Mouse (Mus musculus) cerebellum, adult 9-11 months (tissue): ENCODE data around the gene Copz1.

Experiments used
- DNase-seq: peaks from one replicate; pipeline ENCODE4 v3.0.0; 2022

Gene Copz1

DNA sequence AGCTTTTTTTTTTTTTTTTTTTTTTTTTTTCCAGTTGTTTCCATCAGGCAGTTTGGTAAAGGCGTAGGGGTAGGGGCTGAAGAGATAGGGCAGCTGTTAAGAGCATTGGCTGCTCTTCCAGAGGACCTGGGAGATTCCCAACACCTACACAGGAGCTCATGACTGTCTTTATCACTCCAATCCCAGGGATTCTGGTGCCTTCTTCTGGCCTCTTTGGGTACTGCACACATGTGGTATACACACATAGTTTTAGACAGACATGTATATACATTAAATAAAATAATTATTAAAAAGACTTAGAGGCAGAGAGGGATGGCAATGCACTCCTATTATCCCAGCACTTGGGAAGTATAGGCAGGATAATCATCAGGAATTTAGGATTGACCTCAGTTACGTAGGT lies 20.9 kb downstream of the Copz1 start:
- DNase-seq = no peak

- no peak for DNase-seq
These were observed 22.1 kb downstream of the Copz1 start for GRCm38 (mm10) chr15:103294649-103295048.

- DNase-seq = no peak
These were observed 23.3 kb downstream of the Copz1 start for GRCm38 (mm10) chr15:103295851-103296250.

GRCm38 (mm10) chr15:103297313-103297712 lies 24.8 kb downstream of the Copz1 start:
- no peak for DNase-seq

GRCm38 (mm10) chr15:103298026-103298425 lies 25.5 kb downstream of the Copz1 start:
- no peak for DNase-seq

DNA sequence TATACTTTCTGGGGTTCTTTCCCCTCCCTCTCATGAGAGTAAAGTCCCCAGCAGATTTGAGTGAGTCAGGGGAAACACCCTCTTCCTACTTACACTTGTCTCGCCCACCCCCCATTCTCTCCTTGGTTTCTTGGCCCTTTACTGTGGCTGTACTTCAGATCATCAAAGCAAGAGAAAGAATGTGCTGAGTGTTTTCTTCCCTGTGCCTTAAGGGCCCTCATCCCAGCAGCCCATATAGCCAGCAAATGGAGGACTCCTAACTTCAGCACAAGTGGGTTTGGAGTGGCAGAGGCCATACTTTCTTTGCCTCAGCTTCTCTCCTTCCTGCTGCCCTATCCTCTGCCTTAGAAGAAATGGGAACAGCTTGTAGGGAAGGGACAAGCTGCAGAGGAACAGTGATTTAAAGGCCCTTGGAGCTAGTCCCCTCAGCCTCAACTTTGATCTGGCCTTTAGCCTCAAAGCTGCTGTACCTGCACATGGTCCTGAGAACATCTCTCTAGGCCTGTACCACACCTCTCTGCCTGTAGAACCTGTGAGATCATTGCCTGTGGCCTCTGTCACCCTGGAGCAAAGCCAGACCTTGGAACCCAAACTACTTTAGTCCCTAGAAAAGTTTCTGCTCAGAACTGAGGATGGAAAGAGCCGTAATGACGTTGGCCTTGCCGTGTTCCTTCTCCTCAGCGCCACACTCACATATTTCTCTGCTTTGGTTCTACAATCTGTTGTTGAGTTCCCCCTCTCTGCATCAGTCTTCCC lies 26.5 kb downstream of the Copz1 start:
- DNase-seq = no peak

DNA sequence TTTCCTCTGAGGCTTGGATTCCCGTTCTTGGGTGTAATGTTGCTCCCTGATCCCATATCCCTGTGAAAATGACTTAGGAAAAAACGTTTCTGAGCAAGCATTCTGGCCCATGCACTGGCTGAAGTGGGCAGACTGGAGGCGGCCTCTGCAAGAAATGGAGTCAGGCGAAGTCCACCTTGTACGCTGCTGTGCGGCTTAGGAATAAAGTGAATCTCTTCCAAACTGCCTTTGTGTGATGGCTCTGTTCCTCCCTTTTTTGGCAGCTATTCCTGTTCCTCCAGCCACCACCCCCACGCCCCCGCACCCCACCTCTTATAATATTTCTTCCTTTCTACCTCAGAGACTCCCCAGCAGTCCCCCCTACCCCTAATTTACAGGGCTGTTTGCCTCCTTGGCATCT lies 27.1 kb downstream of the Copz1 start:
- no peak for DNase-seq

- DNase-seq = peak; percentile 54
These were observed 27.6 kb downstream of the Copz1 start for GRCm38 (mm10) chr15:103300067-103300471.

DNA sequence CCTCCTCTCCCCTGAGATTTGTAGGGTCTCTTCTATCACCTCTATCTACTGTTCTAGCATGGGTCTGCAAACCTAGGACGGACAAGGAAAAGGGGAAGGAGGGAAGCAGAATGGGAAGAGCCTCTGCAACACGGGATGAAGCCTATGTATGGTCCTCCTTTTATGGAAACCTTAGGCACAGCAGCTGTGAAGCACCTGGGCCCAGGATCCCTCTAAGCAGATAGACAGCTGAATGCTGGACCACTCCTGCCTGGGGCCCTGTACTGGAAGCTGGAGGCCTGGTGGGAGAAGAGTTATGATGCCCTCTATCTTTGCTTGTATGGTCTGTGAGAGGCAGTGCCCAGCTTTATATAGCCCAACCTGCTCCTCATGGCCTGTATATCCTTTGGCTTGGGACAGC lies 28.0 kb downstream of the Copz1 start:
- DNase-seq = no peak

DNA sequence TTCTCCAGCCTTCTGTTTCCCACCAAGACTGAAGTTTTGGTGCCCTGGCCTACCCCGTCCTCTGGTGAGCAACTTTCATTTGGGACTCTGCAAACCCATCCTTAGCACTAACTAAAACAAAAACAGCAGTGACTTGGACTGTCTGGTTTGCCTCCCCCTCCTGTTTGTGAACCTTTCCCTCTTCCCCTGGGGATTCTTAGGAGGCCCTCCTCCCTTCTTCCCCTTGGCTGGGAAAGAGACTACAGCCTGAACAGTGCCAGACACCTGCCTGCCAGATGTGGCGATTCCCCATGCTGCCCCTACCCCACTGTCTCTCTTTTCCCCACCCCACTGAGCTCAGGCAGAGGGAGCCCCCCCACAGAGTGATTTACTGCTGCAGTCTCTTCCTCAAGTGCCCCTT lies 28.5 kb downstream of the Copz1 start:
- DNase-seq = peak; percentile 32

- DNase-seq = peak; percentile 13
These were observed 29.2 kb downstream of the Copz1 start for GRCm38 (mm10) chr15:103301547-103302340.

DNA sequence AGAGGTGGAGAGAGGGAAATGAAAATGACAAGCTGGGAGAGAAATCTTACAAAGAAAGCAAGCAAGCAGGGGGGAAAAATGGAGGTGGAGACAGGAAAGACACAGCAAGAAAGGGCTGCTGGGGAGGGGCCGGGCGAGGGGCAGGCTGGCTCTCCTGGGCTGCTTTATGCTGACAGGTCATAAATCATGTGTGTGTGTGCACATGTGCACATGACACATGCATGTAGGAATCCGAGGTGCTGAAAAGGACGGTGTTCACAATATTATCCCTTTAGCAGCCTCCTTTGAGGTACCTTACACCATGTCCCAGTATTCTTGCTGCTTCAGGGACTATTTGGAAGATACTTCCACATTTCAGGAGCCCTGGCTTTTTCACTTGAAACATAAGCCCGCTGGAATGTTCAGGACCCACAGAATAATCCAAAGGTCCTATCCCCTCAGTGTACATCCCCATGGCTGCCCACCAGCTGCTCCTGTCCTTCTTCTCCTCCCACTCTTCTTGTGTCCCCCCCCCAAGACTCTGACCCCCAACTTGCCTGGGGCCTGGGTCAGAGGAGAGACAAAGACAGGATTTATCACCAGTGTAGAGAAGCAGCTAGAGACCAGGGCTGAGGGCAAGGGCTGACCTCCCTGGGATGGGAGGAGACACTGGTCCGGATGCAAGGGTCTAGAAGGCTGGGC lies 30.0 kb downstream of the Copz1 start:
- DNase-seq = peak; percentile 21

- DNase-seq = peak; percentile 50
These were observed 31.6 kb downstream of the Copz1 start for GRCm38 (mm10) chr15:103303916-103304615.

DNA sequence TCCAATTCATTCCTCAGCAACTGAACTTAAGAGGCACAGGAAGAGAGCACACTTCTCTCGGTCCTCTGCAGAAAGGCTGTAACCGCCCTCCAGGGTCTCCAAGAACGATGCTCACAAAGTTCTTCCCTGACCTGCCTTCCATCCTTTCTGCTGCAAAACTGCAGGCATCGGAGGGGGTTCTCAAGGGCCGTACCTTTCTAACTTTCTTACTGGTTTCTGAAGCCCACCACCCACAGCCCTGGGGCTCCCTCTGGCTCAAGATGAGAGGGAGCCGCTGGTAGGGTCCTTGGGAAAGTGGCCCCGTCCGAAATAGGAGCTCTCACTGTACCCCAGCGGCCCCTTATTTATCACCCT lies 32.1 kb downstream of the Copz1 start:
- DNase-seq = peak; percentile 65

DNA sequence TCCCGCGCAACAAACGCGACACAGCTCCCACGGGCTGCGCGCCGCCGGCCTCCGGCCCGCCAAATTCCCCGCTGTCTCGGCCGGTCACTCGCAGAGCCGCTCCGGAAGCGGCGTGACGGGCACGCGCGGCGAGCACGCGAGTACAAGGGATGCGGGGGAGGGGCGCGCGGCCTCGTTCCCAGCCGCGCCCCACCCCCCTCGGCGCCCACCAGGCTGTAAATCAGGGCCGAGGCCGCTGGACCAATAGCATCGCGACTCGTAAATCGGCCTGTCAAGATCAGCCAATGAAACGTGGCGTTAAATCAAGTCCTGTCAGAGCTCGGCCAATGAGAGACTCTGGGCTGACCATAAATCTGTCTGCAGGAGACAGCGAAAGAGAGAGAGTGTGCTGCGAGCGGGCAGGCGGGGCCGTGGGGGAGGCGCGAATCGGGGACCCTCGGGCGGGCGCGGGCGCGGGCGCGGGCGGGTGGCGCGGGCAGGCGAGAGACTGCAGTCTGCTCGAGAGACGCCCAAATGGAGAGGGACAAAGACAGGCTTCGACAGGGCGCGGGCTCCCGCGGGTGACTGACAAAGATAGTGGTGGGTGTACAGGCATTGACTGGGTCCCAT lies 32.7 kb downstream of the Copz1 start:
- peak; percentile 98 for DNase-seq

- DNase-seq = peak; percentile 46
These were observed 33.5 kb downstream of the Copz1 start for GRCm38 (mm10) chr15:103305792-103306645.

DNA sequence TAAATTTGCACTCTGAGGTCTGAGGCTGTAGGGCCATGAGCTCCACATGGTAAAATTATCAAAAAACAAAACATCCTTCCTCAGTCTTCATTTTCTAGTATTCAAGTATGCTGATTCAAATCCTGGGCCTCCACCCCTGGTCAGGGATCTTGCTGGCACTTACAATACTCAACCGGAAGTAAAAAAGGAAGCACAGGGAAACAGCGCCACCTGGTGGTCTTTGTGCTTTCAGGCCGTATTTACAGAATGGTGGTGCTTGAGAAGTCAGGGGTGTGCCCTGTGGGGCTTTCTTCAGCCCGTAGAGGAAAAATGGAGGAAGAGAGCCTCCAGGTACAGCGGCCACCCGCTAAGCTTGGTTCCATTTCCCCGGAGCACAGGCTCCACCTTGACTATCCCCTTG lies 34.6 kb downstream of the Copz1 start:
- peak; percentile 90 for DNase-seq

- DNase-seq = peak; percentile 39
These were observed 35.8 kb downstream of the Copz1 start for GRCm38 (mm10) chr15:103308056-103308875.

GRCm38 (mm10) chr15:103308876-103309580 lies 36.5 kb downstream of the Copz1 start:
- DNase-seq = peak; percentile 40

DNA sequence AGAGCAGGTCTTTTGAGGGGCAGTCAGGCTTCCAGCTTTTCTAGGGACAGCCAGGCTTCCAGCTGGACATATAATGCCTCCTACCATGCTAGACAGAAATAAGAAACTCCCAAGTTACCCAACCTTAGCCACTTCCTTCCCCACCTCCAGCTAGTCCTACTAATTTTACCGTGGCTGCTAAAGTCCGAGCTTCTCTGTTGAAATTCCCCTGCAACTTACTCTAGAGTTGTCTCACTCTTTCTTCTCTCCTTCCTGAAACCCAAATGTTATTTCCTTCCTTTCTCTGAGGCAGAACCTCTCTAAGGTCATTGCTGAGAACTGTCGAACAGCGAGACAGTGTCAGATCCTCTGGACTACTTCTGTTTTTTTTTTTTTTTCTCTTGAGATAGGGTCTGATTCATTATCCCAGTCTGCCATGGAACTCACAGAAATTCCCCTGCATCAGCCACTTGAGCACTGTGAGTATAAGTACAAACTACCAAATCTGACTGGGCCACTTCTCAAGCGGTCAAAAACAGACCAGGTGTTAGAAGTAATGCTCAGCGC lies 37.9 kb downstream of the Copz1 start, which contains the start of gene Gpr84:
Gene Gpr84 (minus strand): TSS at position 248 of the 546 bp plus-strand sequence.
- no peak for DNase-seq
